Comparison of ENCODE assay signal across 18 mouse cellular contexts in the genomic region with DNA sequence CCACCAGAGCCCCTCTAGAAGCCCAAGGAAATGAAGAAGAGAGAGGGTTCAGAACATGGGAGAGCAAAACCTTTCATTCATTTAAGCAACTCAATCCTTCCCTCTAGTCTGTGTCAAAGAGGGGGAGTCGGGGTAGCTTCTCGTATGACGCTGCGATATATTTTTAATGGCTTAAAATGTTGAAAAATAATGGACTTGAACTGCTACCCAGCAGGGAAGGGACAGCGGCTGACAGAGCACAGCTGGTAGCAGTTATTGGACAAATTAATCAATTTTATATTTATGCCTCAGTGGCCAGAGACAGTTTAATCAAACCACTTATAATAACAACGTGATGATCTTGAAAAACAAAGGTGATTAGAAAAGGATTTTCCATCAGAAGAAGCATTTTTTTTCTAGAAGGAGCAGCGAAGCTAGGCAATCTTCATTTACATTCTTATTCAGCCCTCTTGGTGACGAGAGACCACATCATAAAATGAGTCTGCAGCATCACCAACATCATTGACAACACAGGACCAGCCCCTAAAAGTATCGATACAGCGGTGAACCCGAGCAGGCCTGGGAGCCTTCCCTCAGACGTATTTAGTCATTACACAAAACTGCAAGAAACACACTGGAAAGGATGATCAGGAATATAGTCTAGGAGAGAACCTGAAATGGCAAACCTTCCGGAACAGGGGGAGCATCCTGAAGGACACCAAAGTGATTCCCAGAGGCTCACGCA.
DNase-seq lines count a peak whose midpoint lies in the region; ATAC-seq and TF ChIP-seq lines count a peak whose summit lies in the region.
"Had no signal": no experiment of that assay in that cellular context is flagged by ENCODE, and none has a peak within 500 bp of the region (broad histone marks: within the 10 kb centered on the region; RNA-seq: fewer than 3 reads in every experiment).

No protein-coding gene starts in this region.

- DNase-seq in embryonic facial prominence, embryonic 14.5 days (ENCODE audit: low spot score), result no peak
- DNase-seq in embryonic facial prominence, embryonic 10.5 days (ENCODE audit: low spot score), result no peak
- DNase-seq in kidney, postnatal 0 days (ENCODE audit: low spot score), result peak; percentile 23
- no peak for DNase-seq in kidney, adult 11 months
- DNase-seq in retina, embryonic 14.5 days (ENCODE audit: low spot score), result peak; percentile 25
- no peak for DNase-seq in retina, postnatal 1 day
- DNase-seq in left cerebral cortex, postnatal 4 days, result no peak
- DNase-seq in urinary bladder, postnatal 36 days (ENCODE audit: low spot score in 2 of 2), result no peak
- DNase-seq: adrenal gland, adult 2 months; cerebellum, adult 8-10 months; gastrocnemius, postnatal 36 days; liver, postnatal 0 days; lung, postnatal 10 days had no signal

- 59% methylated on average over 14 of the region's 14 CpGs for whole genome bisulfite sequencing in embryonic facial prominence, embryonic 14.5 days
- whole genome bisulfite sequencing in embryonic facial prominence, embryonic 10.5 days, result 83% methylated on average over 14 of the region's 14 CpGs
- WGBS in kidney, postnatal 0 days, result 37% methylated on average over 14 of the region's 14 CpGs

- no peak overlapping the region for H3K27ac ChIP-seq in embryonic facial prominence, embryonic 14.5 days (replicated peaks; ENCODE audit: low read depth, low read length)
- no peak overlapping the region for H3K27ac ChIP-seq in embryonic facial prominence, embryonic 10.5 days (replicated peaks)
- H3K27ac ChIP-seq in kidney, postnatal 0 days, result no peak overlapping the region
- H3K27ac ChIP-seq: limb, embryonic 10.5 days; stomach, postnatal 0 days had no signal

- 0 out of 2 replicates have a peak, but pooled peaks have one; percentile 9 for ATAC-seq in embryonic facial prominence, embryonic 14.5 days (ENCODE audit: low read depth)
- no peak for ATAC-seq in kidney, postnatal 0 days (replicated peaks; ENCODE audit: low FRiP score, low read depth)
- ATAC-seq: forebrain, embryonic 16.5 days; intestine, postnatal 0 days; liver, postnatal 0 days had no signal

- H3K9me3 ChIP-seq in embryonic facial prominence, embryonic 14.5 days (ENCODE audit: control insufficient read depth, low read length), result no peaks in the 10 kb centered on the region
- H3K9me3 ChIP-seq in embryonic facial prominence, embryonic 10.5 days, result no peaks in the 10 kb centered on the region
- no peaks in the 10 kb centered on the region for H3K9me3 ChIP-seq in kidney, postnatal 0 days (replicated peaks; ENCODE audit: low read length)
- H3K9me3 ChIP-seq: limb, embryonic 10.5 days had no signal

- intact Hi-C loops in left cerebral cortex, postnatal 4 days (cut with DNase I), result no loop called here

- TF ChIP-seq CTCF in kidney, postnatal 0 days (IDR thresholded peaks at IDR 0.05; ENCODE audit: low read depth), result no peak

- no peak overlapping the region for H3K9ac ChIP-seq in embryonic facial prominence, embryonic 14.5 days (ENCODE audit: low read depth, low read length)
- no peak overlapping the region for H3K9ac ChIP-seq in kidney, postnatal 0 days (ENCODE audit: low read depth, low read length)
- H3K9ac ChIP-seq: liver, postnatal 0 days had no signal

- H3K4me2 ChIP-seq in embryonic facial prominence, embryonic 14.5 days (ENCODE audit: low read depth, low read length), result 0 out of 2 replicates have a peak overlapping the region, but pooled peaks have one; percentile 1
- H3K4me2 ChIP-seq in kidney, postnatal 0 days (ENCODE audit: low read length), result no peak overlapping the region

- H3K4me1 ChIP-seq in embryonic facial prominence, embryonic 14.5 days (ENCODE audit: control insufficient read depth, insufficient read depth, low read length), result peaks cover 5% of the 10 kb centered on the region
- peaks cover 5% of the 10 kb centered on the region; the same call in 1 of the 2 replicates for H3K4me1 ChIP-seq in embryonic facial prominence, embryonic 10.5 days
- no peaks in the 10 kb centered on the region for H3K4me1 ChIP-seq in kidney, postnatal 0 days (replicated peaks; ENCODE audit: insufficient read depth, low read length)
- H3K4me1 ChIP-seq: limb, embryonic 10.5 days had no signal

- no peak overlapping the region for H3K4me3 ChIP-seq in embryonic facial prominence, embryonic 14.5 days (ENCODE audit: low read depth, low read length)
- H3K4me3 ChIP-seq in embryonic facial prominence, embryonic 10.5 days, result no peak overlapping the region
- H3K4me3 ChIP-seq in kidney, postnatal 0 days (replicated peaks; ENCODE audit: low read depth, low read length), result no peak overlapping the region
- H3K4me3 ChIP-seq: erythroblast, embryonic 14.5 days; limb, embryonic 10.5 days had no signal

- no peaks in the 10 kb centered on the region for H3K27me3 ChIP-seq in embryonic facial prominence, embryonic 14.5 days (replicated peaks; ENCODE audit: control insufficient read depth, insufficient read depth, low read length)
- no peaks in the 10 kb centered on the region for H3K27me3 ChIP-seq in embryonic facial prominence, embryonic 10.5 days (replicated peaks; ENCODE audit: low read depth, poor library complexity, severe bottlenecking)
- H3K27me3 ChIP-seq in kidney, postnatal 0 days (ENCODE audit: insufficient read depth, low read length), result no peaks in the 10 kb centered on the region

- no peaks in the 10 kb centered on the region for H3K36me3 ChIP-seq in embryonic facial prominence, embryonic 14.5 days (ENCODE audit: control insufficient read depth, insufficient read depth, low read length)
- no peaks in the 10 kb centered on the region for H3K36me3 ChIP-seq in embryonic facial prominence, embryonic 10.5 days (replicated peaks)
- H3K36me3 ChIP-seq in kidney, postnatal 0 days (ENCODE audit: insufficient read depth, low read length), result no peaks in the 10 kb centered on the region
- H3K36me3 ChIP-seq: limb, embryonic 10.5 days had no signal

Comparison
In these comparisons a context has a peak if more than half of its experiments do, and no peak if none do; other contexts are left out.
1. DNase-seq: peak in kidney, postnatal 0 days (single experiment) and retina, embryonic 14.5 days (single experiment); none in embryonic facial prominence, embryonic 14.5 days (single experiment), embryonic facial prominence, embryonic 10.5 days (single experiment), kidney, adult 11 months (single experiment), retina, postnatal 1 day (single experiment), left cerebral cortex, postnatal 4 days (single experiment) and urinary bladder, postnatal 36 days (0 of 2).